Mouse (Mus musculus) ES-E14 (cell line): Measurements from ENCODE around the gene Taok3.

Experiments
- MAFK ChIP-seq: IDR thresholded peaks from 2 replicates; pipeline ENCODE4 v1.6.1; 2014; ENCODE audit warnings: mild to moderate bottlenecking, low read depth, low read length, inconsistent platforms; ENCODE audit not compliant: insufficient read depth
- ZC3H11A ChIP-seq: IDR thresholded peaks from 2 replicates; pipeline ENCODE4 v1.6.1; 2012; ENCODE audit warnings: low read depth, mild to moderate bottlenecking, inconsistent platforms, low read length, borderline replicate concordance
- ZNF384 ChIP-seq: IDR thresholded peaks from 2 replicates; pipeline ENCODE4 v1.6.1; 2012; ENCODE audit warnings: low read depth, low read length, inconsistent platforms

DNA sequence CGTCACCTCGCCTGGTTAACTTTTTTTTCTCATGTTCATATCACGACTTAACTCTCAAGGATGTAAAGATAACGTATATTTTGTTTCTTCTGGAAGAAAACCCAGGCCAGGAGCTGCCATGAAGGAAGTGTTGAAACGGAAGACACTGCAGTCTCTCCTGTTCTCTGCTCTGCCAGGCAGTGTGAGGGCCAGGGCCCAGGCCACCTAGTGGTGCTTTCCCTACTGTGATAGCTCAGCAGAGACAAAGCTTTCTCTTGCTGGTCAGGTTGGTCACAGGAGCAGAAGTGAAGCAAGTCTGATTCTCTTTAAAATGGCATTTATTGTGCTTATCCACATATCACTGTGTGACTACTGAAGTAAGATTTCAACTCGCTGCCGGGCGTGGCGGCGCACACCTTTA, 161.6 kb downstream of the Taok3 start:
- no peak for TF ChIP-seq ZC3H11A
- no peak for TF ChIP-seq MAFK
- TF ChIP-seq ZNF384: no peak
